Mouse (Mus musculus): ENCODE measurements around the gene Nes.

DNA sequence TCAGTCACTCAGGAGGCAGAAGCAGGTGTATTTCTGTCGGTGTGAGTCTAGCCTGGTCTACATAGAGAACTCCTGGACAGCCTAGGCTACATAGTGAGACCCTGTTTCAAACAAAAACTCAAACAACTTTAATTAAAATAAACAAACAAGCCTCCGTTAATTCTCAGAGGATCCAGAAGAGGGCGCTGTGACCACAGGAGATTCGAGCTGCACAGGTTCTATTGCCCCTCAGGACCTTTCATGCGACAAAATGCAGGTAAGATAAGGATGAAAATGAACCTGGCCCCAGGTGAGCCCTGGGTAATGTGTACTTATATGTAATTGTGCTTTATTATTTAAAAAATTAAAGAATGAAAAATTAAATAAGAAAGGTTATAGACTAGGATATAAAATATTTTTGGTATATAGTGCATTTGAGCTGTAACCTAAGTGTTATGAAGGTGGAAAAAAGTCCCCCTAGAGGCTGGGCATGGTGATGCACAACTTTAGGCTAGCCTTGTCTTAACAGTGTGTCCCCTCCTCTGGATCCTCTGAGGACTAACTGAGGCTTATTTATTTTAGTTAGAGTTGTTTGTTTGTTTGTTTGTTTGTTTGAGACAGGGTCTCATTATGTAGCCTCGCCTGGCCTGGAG lies 39.9 kb downstream of the Nes start:
- peak; percentile 71 for TF ChIP-seq CTCF (IDR thresholded peaks at IDR 0.05; ENCODE audit: low read depth, low read length)
- no peak for TF ChIP-seq POLR2A (IDR thresholded peaks at IDR 0.05; ENCODE audit: borderline replicate concordance, low read depth, low read length)

All from bone marrow macrophage, adult 2 months (primary cell).